Mouse (Mus musculus): ENCODE results near the gene Tfcp2. TPM values are rescaled to one million over a fixed set of nuclear protein-coding genes. Genes with fewer than 3 reads are reported as not detected.

The Tfcp2 gene
- 11.4 TPM for total RNA-seq (2023)

DNA sequence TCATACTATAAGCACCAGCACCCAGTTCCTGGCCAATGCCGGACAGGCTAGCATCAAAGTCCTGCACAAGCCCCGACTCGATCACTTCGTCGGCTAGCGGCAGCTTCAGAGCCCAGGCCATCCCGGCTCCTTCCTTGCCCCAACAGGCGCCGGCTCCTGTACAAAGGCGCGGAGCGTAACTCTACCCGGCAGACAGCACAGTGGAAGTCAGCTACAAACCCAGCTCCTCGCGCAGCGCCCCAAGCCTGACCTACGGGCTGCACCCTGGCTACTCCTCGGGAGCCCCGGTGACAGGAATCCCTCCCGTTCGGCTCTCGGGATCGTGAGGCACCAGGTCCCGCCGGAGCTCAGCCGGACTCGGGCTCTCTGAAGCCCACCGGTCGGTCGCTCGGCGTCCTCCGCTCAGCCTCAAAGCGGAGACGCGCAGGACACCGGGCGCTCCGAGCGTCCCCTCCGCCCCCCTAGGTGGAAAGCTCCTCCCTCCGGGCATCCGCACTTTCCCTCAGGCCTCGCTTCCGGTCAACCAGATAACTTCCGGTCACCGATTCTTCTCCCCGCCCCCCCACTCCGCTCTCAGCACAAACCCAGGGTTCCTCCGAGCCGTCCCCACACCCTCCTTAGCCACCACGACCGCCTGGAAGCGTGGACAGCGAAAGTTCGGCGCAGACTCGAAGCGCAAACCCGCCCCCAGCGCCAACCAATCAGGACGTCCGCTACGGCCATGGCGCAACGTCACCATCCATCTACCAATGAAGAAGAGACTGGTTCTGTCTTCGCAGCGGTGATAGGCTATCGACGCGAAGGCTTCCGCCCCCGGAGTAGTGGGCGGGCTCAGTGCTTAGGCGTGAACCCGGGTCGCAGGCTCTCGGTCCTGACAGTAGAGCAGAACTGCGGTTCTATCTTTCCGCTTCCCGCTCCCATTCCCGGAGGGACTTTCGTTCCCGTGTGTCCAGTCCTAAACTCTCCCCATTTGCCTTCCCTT is at the start of gene Tfcp2:
Gene Tfcp2, minus strand, starts transcription at position 683 of the 982 bp plus-strand sequence.

GRCm38 (mm10) chr15:100599276-100600046 is 47.7 kb upstream of the Tfcp2 start, which contains the start of gene Pou6f1:
TSS of gene Pou6f1 (minus strand) at chr15:100599984.

DNA sequence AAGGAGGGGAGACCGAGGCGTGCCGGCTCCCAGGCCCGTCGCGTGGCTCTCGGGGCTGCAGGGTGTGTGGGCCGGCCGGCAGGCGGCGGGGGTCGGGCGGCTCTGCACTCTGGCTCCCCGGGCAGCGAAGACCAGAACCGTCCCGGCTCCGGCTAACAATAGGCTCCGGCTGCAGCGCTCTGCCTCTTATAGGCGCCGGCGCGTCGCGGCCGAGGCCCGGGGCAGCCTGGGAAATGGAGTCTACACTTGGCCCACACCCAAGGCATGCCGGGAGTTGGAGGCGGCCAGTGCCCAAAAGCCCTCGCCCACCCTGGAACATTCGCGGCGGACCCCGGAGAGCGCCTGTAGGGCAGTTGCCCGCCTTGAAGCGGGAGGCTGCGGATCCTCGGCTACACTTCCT is 56.7 kb downstream of the Tfcp2 start, which contains the start of gene Csrnp2:
Gene Csrnp2, minus strand, starts transcription at position 387 of the 400 bp plus-strand sequence.

DNA sequence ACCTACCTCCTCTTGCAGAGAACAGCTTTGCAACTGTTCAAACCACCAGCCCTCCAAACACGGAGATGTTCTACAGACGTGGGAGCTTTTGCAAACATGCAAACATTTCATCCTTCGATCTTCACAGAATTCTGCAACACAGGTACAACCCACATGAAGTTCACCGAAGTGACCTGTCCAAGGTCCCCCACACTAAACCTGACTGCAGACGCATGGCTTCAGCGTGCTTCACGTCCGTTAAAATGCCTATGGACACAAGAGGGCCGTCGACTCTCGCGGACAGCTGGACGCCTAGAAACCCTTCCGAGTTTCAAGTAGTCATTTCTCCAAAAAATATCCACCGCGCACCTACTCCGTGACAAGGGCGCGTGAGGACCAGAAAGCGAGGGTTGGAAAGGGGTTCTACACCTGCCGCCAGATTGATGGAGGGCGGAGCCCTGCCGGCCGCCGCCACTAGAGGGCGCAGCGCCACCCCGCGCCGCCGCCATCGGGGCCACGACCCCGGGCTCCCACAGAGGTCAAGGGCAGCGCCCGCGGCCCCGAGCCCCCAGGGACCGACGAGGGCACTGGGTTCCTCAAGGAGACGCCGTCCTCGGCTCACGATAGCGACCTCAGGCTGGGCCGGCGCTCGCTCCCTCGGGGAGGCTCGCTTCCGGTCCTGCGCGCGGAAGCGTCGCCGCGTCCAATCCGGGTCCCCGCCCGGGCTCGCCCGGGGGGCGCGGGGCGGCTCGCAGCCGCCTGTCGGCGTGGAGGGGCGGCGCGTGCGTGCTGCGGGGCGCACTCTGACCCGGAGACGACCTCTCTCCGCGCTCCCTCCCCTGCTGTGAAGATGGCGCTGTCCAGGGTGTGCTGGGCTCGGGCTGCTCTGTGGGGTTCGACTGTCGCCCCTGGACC is 83.3 kb downstream of the Tfcp2 start, which contains the start of gene Letmd1:
Gene Letmd1, plus strand, starts transcription at position 729 of the 894 bp plus-strand sequence.

Other genes with a start within 250 kb of the Tfcp2 start
- gene Mettl7a1, start 247.9 kb downstream of the Tfcp2 start, total RNA-seq (2023) = 32.5 TPM
- gene Mettl7a3, start 217.1 kb downstream of the Tfcp2 start, total RNA-seq (2023) = not detected
- not detected for gene Methig1, start 198.9 kb downstream of the Tfcp2 start, total RNA-seq (2023)
- gene Mettl7a2, start 198.8 kb downstream of the Tfcp2 start, total RNA-seq (2023) = 1.2 TPM
- not detected for gene Higd1c, start 187.5 kb downstream of the Tfcp2 start, total RNA-seq (2023)
- gene Gm5475, start 129.9 kb downstream of the Tfcp2 start, total RNA-seq (2023) = not detected
- 70.8 TPM for gene Slc11a2, start 126.9 kb downstream of the Tfcp2 start, total RNA-seq (2023)
- gene Letmd1, start 83.0 kb downstream of the Tfcp2 start, total RNA-seq (2023) = 57.2 TPM
- 10.2 TPM for gene Csrnp2, start 56.5 kb downstream of the Tfcp2 start, total RNA-seq (2023)
- 30.2 TPM for gene Pou6f1, start 48.0 kb upstream of the Tfcp2 start, total RNA-seq (2023)
- gene Dazap2, start 63.3 kb upstream of the Tfcp2 start, total RNA-seq (2023) = 342 TPM
- 4.2 TPM for gene Smagp, start 84.9 kb upstream of the Tfcp2 start, total RNA-seq (2023)
- 419 TPM for gene Bin2, start 117.5 kb upstream of the Tfcp2 start, total RNA-seq (2023)
- gene Cela1, start 135.9 kb upstream of the Tfcp2 start, total RNA-seq (2023) = 9.8 TPM
- gene Galnt6, start 177.4 kb upstream of the Tfcp2 start, total RNA-seq (2023) = 131 TPM
- 8.7 TPM for gene Slc4a8, start 209.7 kb upstream of the Tfcp2 start, total RNA-seq (2023)